Mouse (Mus musculus): Measurements from ENCODE around the gene Eps8. TPM values are rescaled to one million over a fixed set of nuclear protein-coding genes. Genes with fewer than 3 reads are reported as not detected.

The Eps8 gene
- total RNA-seq, 2 experiments from 2014 or later: 10.6 to 11.3 TPM

GRCm38 (mm10) chr6:137669433-137669832 lies 14.8 kb upstream of the Eps8 start:
- intact Hi-C loops (cut with DNase I; ENCODE audit: low total_unique reads): no loop called here
- DNase-seq: no peak

- intact Hi-C loops (cut with DNase I; ENCODE audit: low total_unique reads): no loop called here
- DNase-seq: no peak
Observed at GRCm38 (mm10) chr6:137668331-137668730, 13.7 kb upstream of the Eps8 start.

GRCm38 (mm10) chr6:137667665-137668064 lies 13.0 kb upstream of the Eps8 start:
- intact Hi-C loops (cut with DNase I; ENCODE audit: low total_unique reads): no loop called here
- no peak for DNase-seq

GRCm38 (mm10) chr6:137664936-137665335 lies 10.3 kb upstream of the Eps8 start:
- intact Hi-C loops (cut with DNase I; ENCODE audit: low total_unique reads): no loop called here
- no peak for DNase-seq

GRCm38 (mm10) chr6:137661583-137662365 lies 7.1 kb upstream of the Eps8 start:
- intact Hi-C loops (cut with DNase I; ENCODE audit: low total_unique reads): no loop called here
- DNase-seq: no peak

- intact Hi-C loops (cut with DNase I; ENCODE audit: low total_unique reads): loop anchor here (10.0 kb wide), 1 partner anchor 56 kb away; no protein-coding TSS in a partner anchor
- no peak for DNase-seq
Observed at GRCm38 (mm10) chr6:137658426-137659088, 3.9 kb upstream of the Eps8 start.

- intact Hi-C loops (cut with DNase I; ENCODE audit: low total_unique reads): loop anchor here (10.0 kb wide), 1 partner anchor 58 kb away; no protein-coding TSS in a partner anchor
- DNase-seq: no peak
Observed at GRCm38 (mm10) chr6:137657203-137657602, 2.5 kb upstream of the Eps8 start.

GRCm38 (mm10) chr6:137649528-137649927 lies 5.1 kb downstream of the Eps8 start:
- intact Hi-C loops (cut with DNase I; ENCODE audit: low total_unique reads): loop anchor here (10.0 kb wide), 1 partner anchor 175 kb away; no protein-coding TSS in a partner anchor
- no peak for DNase-seq

GRCm38 (mm10) chr6:137649068-137649480 lies 5.6 kb downstream of the Eps8 start:
- intact Hi-C loops (cut with DNase I; ENCODE audit: low total_unique reads): loop anchor here (10.0 kb wide), 1 partner anchor 174 kb away; no protein-coding TSS in a partner anchor
- peak; percentile 83 for DNase-seq

GRCm38 (mm10) chr6:137648110-137649067 lies 6.3 kb downstream of the Eps8 start:
- peak; percentile 38 for DNase-seq
- intact Hi-C loops (cut with DNase I; ENCODE audit: low total_unique reads): loop anchor here (10.0 kb wide), 1 partner anchor 174 kb away; no protein-coding TSS in a partner anchor

- DNase-seq: no peak
- intact Hi-C loops (cut with DNase I; ENCODE audit: low total_unique reads): loop anchor here (10.0 kb wide), 1 partner anchor 173 kb away; no protein-coding TSS in a partner anchor
Observed at GRCm38 (mm10) chr6:137647646-137648045, 7.0 kb downstream of the Eps8 start.

- intact Hi-C loops (cut with DNase I; ENCODE audit: low total_unique reads): loop anchor here (10.0 kb wide), 1 partner anchor 172 kb away; no protein-coding TSS in a partner anchor
- DNase-seq: no peak
Observed at GRCm38 (mm10) chr6:137646726-137647125, 8.0 kb downstream of the Eps8 start.

GRCm38 (mm10) chr6:137644893-137645292 lies 9.8 kb downstream of the Eps8 start:
- DNase-seq: no peak
- intact Hi-C loops (cut with DNase I; ENCODE audit: low total_unique reads): loop anchor here (10.0 kb wide), 1 partner anchor 170 kb away; no protein-coding TSS in a partner anchor

- DNase-seq: no peak
- intact Hi-C loops (cut with DNase I; ENCODE audit: low total_unique reads): loop anchor here (10.0 kb wide), 1 partner anchor 169 kb away; no protein-coding TSS in a partner anchor
Observed at GRCm38 (mm10) chr6:137643814-137644213, 10.9 kb downstream of the Eps8 start.

GRCm38 (mm10) chr6:137641642-137642041 lies 13.0 kb downstream of the Eps8 start:
- no peak for DNase-seq
- intact Hi-C loops (cut with DNase I; ENCODE audit: low total_unique reads): loop anchor here (10.0 kb wide), 1 partner anchor 167 kb away; no protein-coding TSS in a partner anchor

- intact Hi-C loops (cut with DNase I; ENCODE audit: low total_unique reads): no loop called here
- DNase-seq: no peak
Observed at GRCm38 (mm10) chr6:137638834-137639567, 15.7 kb downstream of the Eps8 start.

GRCm38 (mm10) chr6:137637443-137637842 lies 17.2 kb downstream of the Eps8 start:
- no peak for DNase-seq
- intact Hi-C loops (cut with DNase I; ENCODE audit: low total_unique reads): no loop called here

- no peak for DNase-seq
- intact Hi-C loops (cut with DNase I; ENCODE audit: low total_unique reads): no loop called here
Observed at GRCm38 (mm10) chr6:137636131-137636530, 18.5 kb downstream of the Eps8 start.

Measured in gastrocnemius, postnatal 14 days (tissue).